Mouse (Mus musculus) embryonic fibroblast, embryonic 13.5 days (primary cell): Measurements from ENCODE around the gene Ankrd13b. TPM values are rescaled to one million over a fixed set of nuclear protein-coding genes. Genes with fewer than 3 reads are reported as not detected.

Experiments used
- H3K27ac ChIP-seq: 2 replicates; pipeline ENCODE4 v1.5.1; 2012; ENCODE audit warnings: low read length, control low read depth, inconsistent platforms; ENCODE audit not compliant: insufficient read depth
- H3K4me1 ChIP-seq: 2 replicates; pipeline ENCODE4 v1.6.1; 2011; ENCODE audit warnings: low read length; ENCODE audit not compliant: control insufficient read depth, insufficient read depth
- H3K4me3 ChIP-seq: 2 replicates; pipeline ENCODE4 v1.5.1; 2011; ENCODE audit warnings: mild to moderate bottlenecking, control low read depth, low read length; ENCODE audit not compliant: insufficient read depth
- CTCF ChIP-seq: IDR thresholded peaks from 2 replicates; pipeline ENCODE4 v1.5.1; 2011; ENCODE audit warnings: mild to moderate bottlenecking, control low read depth, low read length, moderate library complexity, borderline replicate concordance; ENCODE audit not compliant: insufficient read depth
- POLR2A ChIP-seq: IDR thresholded peaks from 2 replicates; pipeline ENCODE4 v1.6.1; 2011; ENCODE audit warnings: low read depth, mild to moderate bottlenecking, control low read depth, low read length, moderate library complexity
- polyA plus RNA-seq: library from polyadenylated mRNA; stranded (reverse); fragments of >200 nt; gene quantifications from 2 replicates; pipeline ENCODE4 v1.2.4, GENCODE M21; 2011; ENCODE audit warnings: low read depth; ENCODE audit not compliant: missing spikeins, insufficient read length

Ankrd13b gene
- polyA plus RNA-seq, 1 experiment: 12.3 TPM

DNA sequence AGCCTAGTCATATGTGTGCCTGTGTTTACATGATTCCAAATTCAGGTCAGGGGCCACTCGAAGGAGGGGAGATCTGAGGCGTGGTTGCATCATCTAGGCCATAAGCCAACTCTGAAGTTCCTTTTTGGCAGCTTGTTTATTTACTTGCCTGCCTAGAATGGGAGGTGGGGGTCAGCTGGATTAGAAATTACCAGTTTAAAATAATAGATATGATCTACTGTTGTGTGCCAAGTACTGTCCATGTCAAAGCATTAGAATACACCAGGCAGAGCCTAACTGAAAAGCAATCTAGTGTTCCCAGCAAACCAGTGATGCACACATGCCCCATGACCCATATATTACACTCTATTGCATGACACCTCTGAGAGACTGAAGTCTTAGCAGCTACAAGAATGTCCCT lies 44.5 kb downstream of the Ankrd13b start:
- no peak overlapping the region for H3K27ac ChIP-seq
- TF ChIP-seq POLR2A (no peak), CTCF (no peak)
- peaks cover 8% of the 10 kb centered on the region for H3K4me1 ChIP-seq
- H3K4me3 ChIP-seq: no peak overlapping the region

GRCm38 (mm10) chr11:77442186-77443170 lies 47.0 kb downstream of the Ankrd13b start:
- H3K27ac ChIP-seq: peak overlapping the region; percentile 97
- peaks cover 8% of the 10 kb centered on the region for H3K4me1 ChIP-seq
- TF ChIP-seq CTCF: no peak
- TF ChIP-seq POLR2A: no peak
- H3K4me3 ChIP-seq: no peak overlapping the region

GRCm38 (mm10) chr11:77441020-77441419 lies 48.5 kb downstream of the Ankrd13b start:
- H3K27ac ChIP-seq: peak overlapping the region; percentile 97
- TF ChIP-seq POLR2A (no peak), CTCF (no peak)
- no peak overlapping the region for H3K4me3 ChIP-seq
- H3K4me1 ChIP-seq: peaks cover 4% of the 10 kb centered on the region; the same call in 1 of the 2 replicates

DNA sequence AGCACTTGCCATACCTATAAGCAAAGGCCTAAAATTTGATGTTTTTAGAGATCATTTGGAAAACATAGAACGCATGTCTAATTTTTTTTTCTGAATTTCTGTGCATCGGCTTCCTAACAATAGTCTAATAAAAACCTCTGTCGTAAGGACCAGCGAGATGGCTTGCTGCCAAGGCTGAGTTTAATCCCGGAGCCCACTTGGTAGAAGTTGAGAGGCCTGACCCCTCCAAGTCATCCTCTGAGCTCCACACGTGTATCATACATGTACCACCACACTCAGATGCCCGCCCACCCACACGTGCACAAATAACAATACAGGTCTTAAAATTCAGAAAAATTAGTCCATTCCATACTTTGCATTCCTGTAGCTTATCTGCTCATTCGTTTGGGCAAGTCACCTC lies 49.4 kb downstream of the Ankrd13b start:
- TF ChIP-seq CTCF (no peak), POLR2A (no peak)
- Histone ChIP-seq H3K27ac (peak overlapping the region; percentile 97; the same call in 1 of the 2 replicates), H3K4me3 (no peak overlapping the region), H3K4me1 (peaks cover 4% of the 10 kb centered on the region; the same call in 1 of the 2 replicates)

- Histone ChIP-seq H3K4me1 (peaks cover 4% of the 10 kb centered on the region; the same call in 1 of the 2 replicates), H3K27ac (no peak overlapping the region), H3K4me3 (no peak overlapping the region)
- TF ChIP-seq CTCF (no peak), POLR2A (no peak)
Observed at GRCm38 (mm10) chr11:77437026-77437425, 52.5 kb downstream of the Ankrd13b start.

DNA sequence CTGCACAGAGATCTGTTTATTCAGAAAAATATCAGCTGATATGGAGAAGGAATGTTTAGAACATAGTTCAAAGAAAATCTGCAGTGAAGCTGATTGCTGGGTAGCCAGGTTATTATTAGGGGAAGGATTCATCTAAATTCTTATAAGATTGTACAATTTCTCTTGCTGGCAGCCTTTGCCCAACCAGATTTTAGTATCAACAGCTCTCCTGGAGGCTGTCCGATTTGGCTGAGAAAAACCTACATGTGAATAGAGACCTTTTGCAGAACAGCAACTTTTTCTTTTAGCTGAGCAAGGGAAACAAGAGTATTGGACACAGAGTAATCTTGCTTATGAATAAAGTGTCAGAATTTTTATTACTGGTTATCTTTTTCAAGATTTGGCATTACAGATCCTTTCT lies 61.0 kb downstream of the Ankrd13b start:
- H3K4me1 ChIP-seq: no peaks in the 10 kb centered on the region
- H3K27ac ChIP-seq: no peak overlapping the region
- TF ChIP-seq CTCF: no peak
- no peak for TF ChIP-seq POLR2A
- H3K4me3 ChIP-seq: no peak overlapping the region

- no peak for TF ChIP-seq CTCF
- no peak for TF ChIP-seq POLR2A
- Histone ChIP-seq H3K27ac (no peak overlapping the region), H3K4me3 (no peak overlapping the region), H3K4me1 (no peaks in the 10 kb centered on the region)
Observed at GRCm38 (mm10) chr11:77423175-77423859, 66.2 kb downstream of the Ankrd13b start.

Other genes with a start within 250 kb of the Ankrd13b start
- gene Coro6, start 27.3 kb downstream of the Ankrd13b start, polyA plus RNA-seq: 2.1 and 4.7 TPM in 2 replicates
- 37.9 and 41.2 TPM in 2 replicates for gene Git1, start 3.9 kb upstream of the Ankrd13b start, polyA plus RNA-seq
- gene Abhd15, start 25.4 kb upstream of the Ankrd13b start, polyA plus RNA-seq: 0.37 and 1.0 TPM in 2 replicates
- gene Trp53i13, start 26.3 kb upstream of the Ankrd13b start, polyA plus RNA-seq: 21.2 and 26.4 TPM in 2 replicates
- gene Gm10392, start 29.5 kb upstream of the Ankrd13b start, polyA plus RNA-seq: not detected in 2 replicates
- gene Taok1, start 118.1 kb upstream of the Ankrd13b start, polyA plus RNA-seq: 62.1 and 64.5 TPM in 2 replicates
- gene Nufip2, start 196.5 kb upstream of the Ankrd13b start, polyA plus RNA-seq: 76.8 and 87.1 TPM in 2 replicates
- not detected in 2 replicates for gene Cryba1, start 235.6 kb upstream of the Ankrd13b start, polyA plus RNA-seq